Mouse (Mus musculus): ENCODE measurements around the gene Slc25a33.

DNA sequence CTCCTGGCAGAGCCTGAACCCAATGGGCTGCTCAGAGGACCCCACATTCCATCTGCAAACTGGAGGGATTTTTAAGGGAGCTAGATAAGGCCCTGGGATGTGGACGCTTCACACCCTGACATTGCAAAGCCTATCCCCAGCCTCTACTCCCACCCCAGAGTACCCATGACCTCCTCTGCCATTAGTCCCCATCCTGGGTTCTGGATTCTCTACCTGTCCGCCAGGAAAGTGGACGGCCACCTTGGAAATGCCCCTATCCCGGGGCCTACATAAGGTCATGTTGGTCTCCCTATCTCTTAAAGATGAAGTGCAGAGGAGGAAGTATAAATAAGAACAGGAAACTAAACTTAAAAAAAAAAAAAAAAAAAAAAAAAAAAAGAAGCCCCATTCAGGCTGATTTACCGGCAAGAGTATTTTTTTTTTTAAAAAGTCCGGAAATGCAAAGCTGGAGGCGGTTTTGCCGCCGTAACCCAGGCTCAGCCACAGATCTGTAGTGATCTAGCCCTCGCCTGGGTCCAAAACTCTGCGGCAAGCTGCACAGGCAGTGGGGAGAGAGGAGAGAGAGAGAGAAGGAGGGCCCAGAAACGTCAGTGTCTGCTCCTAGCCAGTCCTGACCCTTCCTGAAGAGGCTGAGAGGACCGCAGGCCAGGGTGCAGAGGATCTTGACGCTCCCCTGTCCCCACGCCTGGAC, 76.4 kb downstream of the Slc25a33 start:
- no peak for TF ChIP-seq CTCF (IDR thresholded peaks at IDR 0.05; ENCODE audit: extremely low read depth, insufficient read depth, low read length)
- no peak for TF ChIP-seq POLR2A (IDR thresholded peaks at IDR 0.05; ENCODE audit: extremely low read depth, insufficient read depth, low read length)
